Mouse (Mus musculus) embryo, embryonic 11 days (tissue): ENCODE measurements around the gene Efl1.

Experiments used
- DNase-seq: peaks from one replicate; pipeline ENCODE4 v3.0.0-alpha.2; 2015

Efl1 gene

DNA sequence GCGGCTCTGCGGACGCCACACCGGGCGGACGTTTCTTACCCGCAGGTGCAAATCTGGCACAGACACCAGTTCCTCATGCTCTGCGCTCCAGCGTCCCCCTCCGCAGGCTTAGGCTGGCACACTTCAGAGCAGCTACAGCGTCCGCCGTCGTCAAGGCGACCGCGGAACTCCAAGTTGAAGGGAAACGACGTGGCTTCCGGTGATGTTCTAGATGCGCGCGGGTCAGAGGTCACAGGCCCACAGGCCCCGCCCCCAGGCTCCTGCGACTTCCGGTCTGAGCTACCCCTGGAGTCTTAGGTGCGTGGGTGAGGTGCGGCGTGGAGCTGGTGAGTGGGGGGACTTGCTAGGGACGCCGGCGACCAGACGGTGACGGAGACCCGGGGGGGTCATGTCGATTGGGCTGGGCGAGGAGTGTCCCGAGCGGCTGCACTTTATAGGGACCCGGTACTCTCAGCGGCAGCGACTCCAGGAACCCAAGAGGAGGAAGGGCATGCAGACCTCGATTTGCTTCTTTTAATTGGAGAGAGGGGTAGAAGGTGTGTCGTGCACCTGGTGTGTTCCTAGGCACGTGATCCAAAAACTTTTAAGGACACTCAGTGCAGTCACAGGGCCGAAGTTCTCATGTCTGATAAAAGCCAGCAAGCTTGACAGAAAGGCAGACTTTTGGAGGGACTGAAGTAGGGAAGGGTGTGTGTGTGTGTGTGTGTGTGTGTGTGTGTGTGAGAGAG lies at the start of gene Efl1, which contains the start of gene Saxo2:
Efl1 (plus strand) TSS at position 262 of the 728 bp plus-strand sequence.
Saxo2 (minus strand) TSS at position 176 of the 728 bp plus-strand sequence.
- DNase-seq, result peak; percentile 97

DNA sequence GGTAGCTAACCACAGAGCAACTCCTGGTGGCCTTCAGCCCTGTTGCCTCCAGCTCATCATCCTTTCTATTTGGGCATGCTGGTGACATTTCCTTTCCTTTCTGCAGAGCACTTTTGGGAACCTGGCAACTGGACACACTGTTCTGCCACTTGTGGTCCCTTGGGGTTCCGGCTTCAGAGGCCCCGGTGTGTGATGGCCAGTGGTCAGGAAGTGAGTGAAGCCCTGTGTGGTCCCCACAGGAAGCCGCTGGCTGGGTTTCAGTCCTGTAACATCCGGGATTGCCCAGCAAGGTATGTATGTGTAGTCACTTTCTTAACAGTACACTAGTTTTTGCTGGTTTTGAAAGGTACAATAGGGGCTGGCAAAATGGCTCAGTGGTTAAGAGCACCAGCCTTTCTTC lies 46.4 kb upstream of the Efl1 start:
- DNase-seq, result no peak

DNA sequence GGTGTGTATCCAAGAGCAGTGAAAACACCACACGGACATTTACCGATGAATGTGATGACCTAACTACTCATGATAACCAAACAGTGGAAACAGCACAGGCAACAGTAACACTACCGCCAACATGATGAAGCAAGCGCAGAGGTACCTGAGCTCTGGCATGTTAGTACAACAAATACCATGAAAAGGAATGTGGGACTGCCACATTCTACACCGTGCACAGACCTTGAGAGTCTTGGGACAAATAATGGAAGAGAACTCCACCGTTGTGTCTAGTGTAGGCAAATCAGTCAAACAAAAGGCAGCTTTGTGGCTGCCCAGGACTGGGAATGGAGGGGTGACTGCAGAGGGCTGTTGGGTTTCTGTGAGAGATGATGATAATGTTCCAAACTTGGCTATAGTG lies 43.0 kb upstream of the Efl1 start:
- DNase-seq, result no peak

DNA sequence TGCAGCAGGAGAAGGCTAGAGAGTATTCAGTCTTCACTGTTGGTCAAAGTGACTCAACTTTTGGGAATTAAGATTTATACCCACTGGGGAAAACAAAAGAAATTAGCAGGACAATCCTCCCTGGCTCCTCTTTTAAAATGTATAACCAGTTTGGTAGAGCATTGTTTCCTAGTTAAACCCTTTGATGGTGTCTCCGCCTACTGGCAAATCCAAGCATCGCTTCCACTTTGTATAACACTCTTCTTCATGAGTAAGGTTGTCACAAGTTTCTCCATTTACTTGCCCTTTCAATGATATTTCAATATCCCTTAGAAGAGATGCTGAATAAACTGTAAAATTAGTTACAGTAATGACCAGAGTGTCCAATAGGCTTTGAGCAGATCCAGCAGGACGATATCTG lies 38.8 kb upstream of the Efl1 start:
- peak; percentile 26 for DNase-seq

DNA sequence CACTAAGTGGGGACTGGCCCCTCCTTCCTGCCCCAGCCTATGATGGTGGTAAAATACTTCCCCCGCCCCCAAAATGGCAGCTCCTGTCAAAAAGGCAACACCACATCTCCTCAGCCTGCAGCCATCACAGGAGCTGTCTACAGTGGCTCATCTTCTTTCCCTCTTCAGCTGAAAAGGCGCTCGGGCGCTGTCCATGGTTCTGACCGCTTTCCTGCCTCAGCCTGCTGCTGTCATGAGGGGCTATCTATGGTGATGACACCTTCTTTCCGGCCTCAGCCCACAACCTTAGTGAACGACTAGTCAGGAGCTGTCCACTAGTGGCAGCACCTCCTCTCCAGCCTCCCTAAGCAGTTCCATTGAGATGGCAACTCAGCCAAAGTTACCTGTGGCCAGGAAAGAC lies 23.1 kb upstream of the Efl1 start:
- DNase-seq, result peak; percentile 66

- no peak for DNase-seq
These were observed 1.2 kb upstream of the Efl1 start for GRCm38 (mm10) chr7:82647183-82647582.

DNA sequence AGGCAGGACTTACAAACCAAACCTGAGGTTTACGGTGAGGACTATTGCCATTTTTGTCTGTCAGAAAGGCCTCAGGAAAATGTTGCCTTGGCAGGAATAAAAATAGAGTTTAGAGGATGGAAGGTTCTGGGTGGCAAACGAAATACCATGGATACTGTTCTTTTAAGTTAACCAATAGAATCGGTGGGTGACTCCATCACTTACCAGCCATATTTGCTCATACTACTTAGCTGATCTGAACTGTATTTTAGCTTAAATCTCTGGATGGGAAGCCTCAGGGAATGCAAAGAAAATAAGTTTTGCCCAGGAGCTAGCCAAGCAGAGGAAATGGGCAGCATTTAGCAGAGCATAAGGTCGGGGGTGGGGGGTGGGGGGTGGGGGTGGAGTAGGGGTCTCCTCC lies 505 bp upstream of the Efl1 start:
- no peak for DNase-seq

GRCm38 (mm10) chr7:82649081-82649445 lies 649 bp downstream of the Efl1 start:
- DNase-seq, result no peak

- DNase-seq, result no peak
These were observed 16.2 kb downstream of the Efl1 start for GRCm38 (mm10) chr7:82664604-82665003.

DNA sequence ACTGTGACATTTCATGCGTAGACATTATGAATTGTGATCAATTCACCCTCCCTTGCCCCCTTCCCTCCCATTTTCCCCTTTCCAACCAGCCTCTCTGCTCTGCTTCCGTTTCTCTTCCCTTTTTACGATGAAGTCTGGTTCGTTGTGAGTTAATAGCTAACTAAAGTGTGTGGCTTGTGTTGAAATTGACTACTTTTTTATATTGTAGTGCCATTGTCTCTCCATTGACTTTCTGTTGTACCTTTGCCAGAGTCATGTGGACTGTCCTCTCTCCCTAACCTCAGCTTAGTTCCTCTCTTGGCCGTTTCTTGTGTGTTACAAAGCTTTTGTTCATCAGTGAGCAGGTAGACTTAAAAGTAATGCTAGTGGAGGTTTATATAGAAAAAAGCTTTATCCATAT lies 27.6 kb downstream of the Efl1 start:
- no peak for DNase-seq

- DNase-seq, result peak; percentile 15
These were observed 28.4 kb downstream of the Efl1 start for GRCm38 (mm10) chr7:82676834-82677233.

- DNase-seq, result no peak
These were observed 31.5 kb downstream of the Efl1 start for GRCm38 (mm10) chr7:82679901-82680300.

- DNase-seq, result peak; percentile 22
These were observed 40.3 kb downstream of the Efl1 start for GRCm38 (mm10) chr7:82688736-82689135.

GRCm38 (mm10) chr7:82691021-82691738 lies 42.8 kb downstream of the Efl1 start:
- DNase-seq, result no peak

DNA sequence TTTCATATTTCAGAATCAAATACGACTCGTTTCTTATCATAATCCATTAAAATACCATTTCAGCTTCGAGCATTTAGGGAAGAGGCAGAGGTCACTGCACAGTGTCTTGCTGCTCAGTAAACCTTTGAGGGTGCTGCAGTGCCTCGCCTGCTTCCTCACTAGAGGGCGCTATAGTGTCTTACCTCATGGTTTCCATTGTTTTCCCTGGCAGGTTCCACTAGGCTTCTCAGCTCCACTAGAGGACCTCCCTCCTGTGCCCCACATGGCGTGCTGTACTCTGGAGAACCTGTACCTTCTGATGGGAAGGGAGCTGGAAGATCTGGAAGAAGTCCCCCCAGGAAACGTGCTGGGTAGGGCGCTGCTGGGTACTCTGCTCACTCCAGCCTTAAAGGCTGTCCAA lies 49.3 kb downstream of the Efl1 start:
- DNase-seq, result peak; percentile 44

- no peak for DNase-seq
These were observed 50.6 kb downstream of the Efl1 start for GRCm38 (mm10) chr7:82698968-82699367.

GRCm38 (mm10) chr7:82702384-82703343 lies 54.2 kb downstream of the Efl1 start:
- DNase-seq, result no peak

GRCm38 (mm10) chr7:82709172-82709571 lies 60.8 kb downstream of the Efl1 start:
- no peak for DNase-seq

DNA sequence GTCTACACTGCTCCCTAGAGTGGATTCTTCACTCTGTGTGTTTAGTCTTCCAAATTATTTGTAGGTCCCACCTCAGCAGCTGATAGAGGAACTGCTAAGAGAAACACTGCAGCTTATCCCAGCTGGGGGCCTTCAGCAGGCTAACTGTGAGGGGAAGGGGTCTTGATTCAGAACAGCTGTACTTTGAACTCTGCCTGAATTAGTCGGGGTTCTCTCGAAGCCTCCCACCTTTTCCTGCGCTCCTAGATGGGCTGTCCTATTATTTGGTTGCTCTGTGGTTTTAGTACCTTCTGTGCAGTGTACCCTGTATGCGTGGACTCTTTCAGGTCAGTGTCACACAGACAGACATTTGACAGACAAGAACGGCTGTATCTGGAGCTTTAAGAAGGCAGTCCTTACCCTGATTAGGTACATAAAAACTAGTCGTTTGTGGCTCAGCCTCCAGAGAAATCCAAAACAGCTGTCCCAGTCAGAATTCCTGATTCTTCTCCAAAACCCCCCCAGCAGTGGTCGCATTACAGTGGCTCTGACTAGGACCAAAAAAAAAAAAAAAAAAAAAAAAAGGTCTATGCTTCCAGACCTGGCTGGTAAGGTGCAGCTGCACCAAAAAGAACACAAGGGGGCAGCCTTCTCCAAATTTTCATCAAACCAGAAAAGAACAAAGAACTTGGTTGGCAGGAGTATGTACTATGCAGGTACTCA lies 66.9 kb downstream of the Efl1 start:
- peak; percentile 86 for DNase-seq

- peak; percentile 64 for DNase-seq
These were observed 67.6 kb downstream of the Efl1 start for GRCm38 (mm10) chr7:82715912-82716601.

DNA sequence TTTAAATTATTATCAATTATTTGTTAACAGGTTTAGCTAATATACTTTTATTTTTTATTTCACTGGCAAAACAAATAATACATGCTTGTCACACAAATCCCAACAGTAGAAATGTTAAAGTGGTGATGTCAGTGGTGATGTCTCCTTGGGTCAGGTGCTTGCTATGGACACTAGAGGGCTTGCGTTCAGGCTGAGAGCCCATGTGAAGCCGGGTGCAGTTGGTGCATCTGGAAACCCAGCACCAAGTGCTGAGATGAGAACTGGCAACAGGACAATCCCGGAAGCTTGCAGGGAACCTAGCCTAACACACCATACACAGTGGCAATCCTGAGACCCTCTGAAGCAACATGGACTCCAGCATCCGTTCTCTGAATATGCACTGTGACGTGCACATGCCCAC lies 70.9 kb downstream of the Efl1 start:
- DNase-seq, result peak; percentile 72

- DNase-seq, result no peak
These were observed 71.3 kb downstream of the Efl1 start for GRCm38 (mm10) chr7:82719740-82720139.
